Mouse (Mus musculus): Measurements from ENCODE around the gene Prg4.

Gene Prg4

GRCm38 (mm10) chr1:150407285-150407684 lies 58.7 kb downstream of the Prg4 start:
- no peak for DNase-seq (ENCODE audit: low read depth, low spot score)

- DNase-seq (ENCODE audit: low read depth, low spot score): no peak
Measured at GRCm38 (mm10) chr1:150404555-150404954, 61.4 kb downstream of the Prg4 start.

GRCm38 (mm10) chr1:150403914-150404313 lies 62.1 kb downstream of the Prg4 start:
- no peak for DNase-seq (ENCODE audit: low read depth, low spot score)
